Mouse (Mus musculus) colon, adult 2 months (tissue): ENCODE measurements around the gene Gm10964. TPM values are rescaled to one million over a fixed set of nuclear protein-coding genes. Genes with fewer than 3 reads are reported as not detected.

Experiments used
- polyA plus RNA-seq: library from polyadenylated mRNA; depleted of rRNA; stranded (reverse); fragments of >200 nt; gene quantifications from 2 replicates; pipeline ENCODE4 v1.2.3, GENCODE M21; 2012; rRNA removed

Gene Gm10964
- polyA plus RNA-seq = not detected in 2 replicates

DNA sequence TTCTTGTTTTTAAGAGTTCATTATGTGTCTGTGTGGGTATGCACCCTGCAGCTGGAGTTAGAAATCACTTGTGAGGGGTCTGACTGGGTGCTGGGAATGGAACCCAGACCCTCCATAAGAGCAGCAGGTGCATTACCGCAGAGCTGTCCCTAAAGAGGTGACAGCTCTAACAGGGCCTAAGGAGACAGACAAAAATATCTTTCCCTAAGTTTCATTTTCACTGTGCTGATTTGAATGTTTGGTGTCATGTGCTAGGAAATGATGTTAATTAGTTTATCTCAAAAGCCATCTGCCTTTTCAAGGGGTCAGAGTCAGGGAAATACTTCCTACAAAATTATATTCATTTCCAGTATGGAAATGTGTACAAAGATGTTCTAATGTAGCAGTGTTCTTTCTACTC lies at the start of gene Gm10964:
Gm10964 (plus strand) TSS at position 38 of the 400 bp plus-strand sequence.

DNA sequence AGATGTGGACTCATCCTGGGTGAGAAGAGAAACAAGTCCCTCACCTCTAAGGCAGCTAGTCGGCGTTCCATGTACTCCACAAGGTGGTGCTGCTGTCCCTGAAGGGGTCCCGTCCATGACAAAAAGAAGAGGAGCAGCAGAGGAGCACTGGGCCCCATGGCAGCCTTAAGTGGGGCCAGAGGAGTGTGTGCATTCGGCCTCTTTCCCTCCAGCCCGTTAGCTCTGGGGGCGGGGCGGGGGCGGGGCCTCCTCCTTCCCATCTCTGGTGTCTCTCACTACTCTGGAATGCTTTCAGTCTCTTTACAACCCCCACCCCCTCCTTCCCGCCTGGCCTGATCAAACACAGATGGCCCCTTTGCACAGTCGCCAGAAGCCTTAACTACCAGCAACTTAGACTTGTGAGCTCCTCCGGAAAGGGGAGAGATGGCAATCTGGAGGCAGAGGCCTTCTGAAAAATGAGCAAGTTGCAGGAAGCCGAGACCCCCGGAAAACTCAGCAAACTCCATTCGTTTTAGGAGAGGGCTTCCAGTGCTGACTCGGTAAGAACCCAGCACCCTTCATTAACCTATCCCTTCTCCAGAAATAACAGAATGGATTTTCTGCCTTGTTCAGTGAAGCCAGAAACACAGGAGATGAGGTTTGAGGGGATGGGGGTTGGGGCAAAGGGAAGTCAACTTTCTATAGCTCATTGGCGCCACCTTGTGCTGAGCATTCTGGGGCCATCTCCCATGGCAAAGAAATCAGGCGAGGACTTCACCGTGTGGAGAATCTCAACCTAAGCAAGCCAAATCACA lies 1.2 kb upstream of the Gm10964 start, which contains the start of gene Olfml3:
Olfml3 (minus strand) TSS at position 224 of the 794 bp plus-strand sequence.

DNA sequence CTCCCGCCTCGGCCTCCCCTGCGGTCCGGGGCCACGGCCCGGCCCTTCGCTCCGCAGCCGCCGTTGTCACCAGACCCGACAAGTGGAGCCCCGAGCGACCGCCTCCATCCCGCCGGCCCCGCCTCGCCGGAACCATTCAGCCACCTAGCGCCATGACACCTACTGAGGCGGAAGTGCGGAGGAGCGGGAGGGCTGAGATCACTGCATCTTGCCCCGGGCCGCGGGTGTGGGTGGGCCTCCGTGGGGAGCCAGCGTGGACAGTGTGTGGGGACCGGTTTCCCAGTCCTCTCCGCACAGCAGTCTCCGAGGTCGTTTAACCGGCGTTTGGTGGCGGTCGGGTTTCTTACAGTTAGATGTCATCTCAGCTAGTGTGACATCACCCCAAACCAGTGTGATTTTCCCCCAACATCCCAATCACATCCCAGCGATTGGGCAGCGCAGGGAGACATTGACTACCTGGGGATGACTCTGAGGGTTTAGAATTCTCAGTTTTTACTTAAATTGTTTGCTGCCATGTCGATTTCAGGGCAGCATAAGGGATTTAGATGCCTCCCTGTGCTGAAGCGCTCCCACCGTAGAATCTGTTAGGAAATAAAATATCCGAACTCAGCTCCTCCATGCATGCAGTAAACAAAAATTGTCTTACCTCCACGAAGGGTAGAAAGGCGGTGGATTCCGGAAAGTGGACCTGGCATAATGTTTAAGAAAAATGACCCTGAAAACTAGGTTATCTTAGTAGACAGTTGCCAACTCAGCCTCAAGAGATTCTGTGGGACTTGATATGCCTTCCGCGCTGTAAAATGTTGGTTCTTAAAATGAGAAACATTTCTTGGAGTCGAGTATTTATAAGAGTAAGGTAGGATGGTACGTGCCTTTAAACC lies 52.3 kb downstream of the Gm10964 start, which contains the start of gene Hipk1:
Hipk1 (minus strand) TSS at position 334 of the 881 bp plus-strand sequence.

Other genes with a start within 250 kb of the Gm10964 start
- 2.2 and 2.3 TPM in 2 replicates for gene Syt6, start 164.1 kb upstream of the Gm10964 start, polyA plus RNA-seq
- gene Atg4a-ps, start 93.3 kb upstream of the Gm10964 start, polyA plus RNA-seq = not detected in 2 replicates
- gene Olfml3, start 1.4 kb upstream of the Gm10964 start, polyA plus RNA-seq = 8.6 and 9.5 TPM in 2 replicates
- 71.6 and 85.3 TPM in 2 replicates for gene Hipk1, start 52.2 kb downstream of the Gm10964 start, polyA plus RNA-seq
- 16.0 and 19.6 TPM in 2 replicates for gene Dclre1b, start 70.1 kb downstream of the Gm10964 start, polyA plus RNA-seq
- 9.0 and 9.1 TPM in 2 replicates for gene Ap4b1, start 70.2 kb downstream of the Gm10964 start, polyA plus RNA-seq
- not detected in 2 replicates for gene Gm43064, start 70.2 kb downstream of the Gm10964 start, polyA plus RNA-seq
- gene Bcl2l15, start 93.2 kb downstream of the Gm10964 start, polyA plus RNA-seq = not detected in 2 replicates
- gene Ptpn22, start 120.4 kb downstream of the Gm10964 start, polyA plus RNA-seq = 0.74 and 1.3 TPM in 2 replicates
- gene Rsbn1, start 174.8 kb downstream of the Gm10964 start, polyA plus RNA-seq = 3.1 and 3.2 TPM in 2 replicates
- 4.4 and 5.5 TPM in 2 replicates for gene Phtf1, start 228.7 kb downstream of the Gm10964 start, polyA plus RNA-seq